Mouse (Mus musculus) kidney, adult 8-10 months (tissue): ENCODE data around the gene Lrig2.
A peak's percentile ranks its signal among the peaks of the same experiment; 100 is the strongest.

Experiments
- DNase-seq, 2 experiments: peaks; one replicate each; pipeline ENCODE4 v3.0.0; 2022

Gene Lrig2

GRCm38 (mm10) chr3:104501648-104502047 lies 10.1 kb downstream of the Lrig2 start:
- DNase-seq, result no peak

- DNase-seq, result peak; percentile 39 to 69
Observed at GRCm38 (mm10) chr3:104500881-104501280, 10.8 kb downstream of the Lrig2 start.

- DNase-seq, result no peak
Observed at GRCm38 (mm10) chr3:104496176-104496575, 15.5 kb downstream of the Lrig2 start.

GRCm38 (mm10) chr3:104480946-104481719 lies 30.6 kb downstream of the Lrig2 start:
- no peak for DNase-seq

GRCm38 (mm10) chr3:104478056-104478455 lies 33.7 kb downstream of the Lrig2 start:
- DNase-seq, result peak; percentile 7 to 16

DNA sequence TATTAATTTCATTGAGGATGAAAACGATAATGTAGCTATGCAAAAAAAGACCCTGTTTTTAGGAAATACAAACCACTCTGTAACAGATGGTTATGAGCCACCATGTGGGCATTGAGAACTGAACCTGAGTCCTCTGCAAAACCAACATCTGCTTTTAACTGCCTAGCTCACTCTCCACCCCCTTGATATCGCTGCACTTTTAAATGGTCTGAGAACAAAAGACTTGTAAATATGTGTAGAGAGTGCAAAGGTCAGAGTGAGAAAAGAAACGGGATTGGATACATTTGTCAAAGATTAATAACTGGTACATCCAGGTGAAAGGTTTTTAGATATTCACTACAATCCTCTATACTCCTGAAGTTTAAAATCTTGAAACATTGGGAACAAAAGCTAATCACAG lies 42.3 kb downstream of the Lrig2 start:
- no peak for DNase-seq

GRCm38 (mm10) chr3:104461226-104461625 lies 50.5 kb downstream of the Lrig2 start:
- DNase-seq, result no peak

DNA sequence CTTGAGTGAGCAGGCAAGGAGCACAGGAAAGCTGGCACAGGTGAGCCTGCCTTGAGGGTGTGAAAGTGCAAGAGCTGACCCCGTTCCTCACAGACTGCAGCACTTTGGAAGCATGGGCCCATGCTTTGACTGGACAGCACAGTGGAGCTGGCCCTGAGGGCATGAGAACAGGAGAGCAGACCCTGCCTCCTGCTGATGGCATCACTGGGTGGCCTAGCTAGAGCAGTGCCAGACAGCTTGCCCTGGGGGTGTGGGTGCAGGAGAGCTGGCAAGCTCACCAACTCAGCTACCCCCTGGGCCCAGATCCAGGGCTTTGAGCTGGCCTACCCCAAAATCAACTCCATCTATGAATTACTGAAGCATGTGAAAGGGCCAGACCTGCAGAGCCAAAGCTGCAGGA lies 53.1 kb downstream of the Lrig2 start:
- DNase-seq, result no peak

- no peak for DNase-seq
Observed at GRCm38 (mm10) chr3:104455506-104456275, 56.0 kb downstream of the Lrig2 start.

- DNase-seq, result no peak
Observed at GRCm38 (mm10) chr3:104447240-104447639, 64.5 kb downstream of the Lrig2 start.

GRCm38 (mm10) chr3:104446689-104447088 lies 65.0 kb downstream of the Lrig2 start:
- DNase-seq, result no peak

- DNase-seq, result no peak
Observed at GRCm38 (mm10) chr3:104445576-104445975, 66.1 kb downstream of the Lrig2 start.

- no peak for DNase-seq
Observed at GRCm38 (mm10) chr3:104444946-104445460, 66.7 kb downstream of the Lrig2 start.

GRCm38 (mm10) chr3:104444082-104444481 lies 67.6 kb downstream of the Lrig2 start:
- no peak for DNase-seq

DNA sequence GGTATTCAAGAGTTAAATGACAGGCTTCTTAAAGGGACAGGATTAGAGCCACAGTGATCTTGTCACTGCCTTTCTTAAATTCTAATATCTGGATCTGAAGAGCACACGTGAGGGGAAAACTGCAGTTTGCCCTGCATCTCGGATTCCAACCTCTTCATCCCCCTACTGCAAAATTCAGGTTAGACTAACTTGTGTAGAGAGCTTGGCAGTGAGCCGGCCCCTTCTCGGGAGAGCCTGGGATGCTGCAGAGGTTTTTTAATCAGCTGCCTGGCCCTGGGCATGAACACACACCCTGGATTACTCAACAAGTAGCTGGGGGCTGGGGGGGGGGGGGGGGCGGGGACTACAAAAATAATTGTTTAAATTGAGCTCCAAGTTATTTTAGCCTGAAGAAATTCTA lies 69.4 kb downstream of the Lrig2 start:
- no peak for DNase-seq

- peak; percentile 93 to 96 for DNase-seq
Observed at GRCm38 (mm10) chr3:104441870-104442283, 69.8 kb downstream of the Lrig2 start.

DNA sequence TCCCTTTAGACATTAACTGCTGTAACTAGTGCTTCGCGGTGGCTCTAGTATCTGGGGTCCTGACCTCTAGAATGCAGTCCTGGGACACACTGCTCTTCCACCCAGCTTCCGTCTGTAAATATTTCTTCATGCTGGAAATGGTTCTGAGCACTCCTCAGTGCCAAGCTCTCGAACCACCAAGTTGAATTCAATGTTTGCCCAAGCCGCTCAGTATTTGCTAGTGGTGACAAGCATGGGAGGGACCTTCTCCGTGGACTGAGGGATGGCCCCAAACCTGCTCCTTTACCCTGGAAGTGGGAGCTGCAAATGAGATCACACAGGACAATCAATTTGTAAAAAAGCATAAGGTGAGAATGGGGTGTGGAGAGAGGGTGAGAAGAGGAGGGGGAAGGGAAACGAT lies 70.3 kb downstream of the Lrig2 start:
- DNase-seq, result no peak

- DNase-seq, result no peak
Observed at GRCm38 (mm10) chr3:104438777-104439176, 72.9 kb downstream of the Lrig2 start.

DNA sequence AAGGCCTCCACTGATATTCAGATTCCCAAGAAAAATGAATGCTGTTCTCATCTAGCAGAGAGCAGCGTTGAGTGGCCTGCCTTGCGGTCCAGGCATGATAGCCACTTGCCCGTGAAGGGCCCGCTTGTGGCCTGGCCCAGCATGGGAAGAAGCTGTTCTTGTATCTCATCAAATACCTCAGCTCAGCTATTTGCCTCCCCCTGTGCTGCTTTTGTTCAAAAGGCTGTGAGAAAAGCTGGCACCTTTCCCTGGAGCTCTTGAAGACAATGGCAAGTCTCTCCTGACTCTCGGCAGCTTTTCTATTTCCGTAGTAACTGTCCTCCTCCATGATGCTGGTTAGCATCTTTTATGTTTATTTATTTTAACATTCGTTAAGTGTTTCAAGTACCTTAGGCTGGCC lies 74.1 kb downstream of the Lrig2 start:
- DNase-seq, result no peak

DNA sequence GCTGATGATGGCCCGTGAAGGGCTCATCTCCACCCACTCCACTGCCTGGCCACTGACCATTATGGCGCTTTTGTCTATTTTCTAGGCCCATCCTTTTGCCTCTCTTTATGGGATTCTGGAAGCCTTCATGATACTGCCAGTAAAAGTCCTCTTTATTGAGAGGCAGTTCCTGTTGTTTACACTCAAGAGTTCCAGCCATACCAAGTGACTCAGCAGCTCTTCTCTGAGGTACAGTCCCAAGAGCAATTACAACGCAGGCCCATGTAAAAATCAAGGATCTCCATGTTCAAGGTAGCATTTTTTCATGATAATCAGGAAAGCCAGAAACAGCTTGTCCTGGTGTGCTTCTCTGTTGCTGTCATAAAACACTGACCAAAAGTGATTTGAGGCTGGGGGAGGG lies 75.8 kb downstream of the Lrig2 start:
- DNase-seq, result no peak

DNA sequence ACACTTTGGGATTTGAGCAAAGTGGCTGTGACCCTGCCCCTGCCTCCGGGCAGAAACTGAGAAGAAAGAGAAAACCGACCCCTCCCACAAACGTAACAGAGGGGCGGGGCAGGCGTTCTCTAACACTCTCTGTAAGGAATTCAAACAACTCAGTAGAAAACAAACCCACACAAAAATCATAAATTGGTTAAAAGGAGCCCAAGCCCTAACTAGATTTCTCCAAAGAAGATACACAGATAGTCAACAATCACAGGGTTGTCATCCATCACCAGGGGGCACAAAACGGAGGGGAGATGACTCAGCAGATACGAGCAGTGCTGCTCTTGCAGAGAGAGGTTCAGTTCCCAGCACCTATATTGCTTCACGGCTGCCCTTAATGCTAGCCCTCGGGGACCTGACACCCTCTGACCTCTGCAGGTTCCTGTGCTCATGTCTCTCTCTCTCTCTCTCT lies 77.4 kb downstream of the Lrig2 start:
- no peak for DNase-seq

DNA sequence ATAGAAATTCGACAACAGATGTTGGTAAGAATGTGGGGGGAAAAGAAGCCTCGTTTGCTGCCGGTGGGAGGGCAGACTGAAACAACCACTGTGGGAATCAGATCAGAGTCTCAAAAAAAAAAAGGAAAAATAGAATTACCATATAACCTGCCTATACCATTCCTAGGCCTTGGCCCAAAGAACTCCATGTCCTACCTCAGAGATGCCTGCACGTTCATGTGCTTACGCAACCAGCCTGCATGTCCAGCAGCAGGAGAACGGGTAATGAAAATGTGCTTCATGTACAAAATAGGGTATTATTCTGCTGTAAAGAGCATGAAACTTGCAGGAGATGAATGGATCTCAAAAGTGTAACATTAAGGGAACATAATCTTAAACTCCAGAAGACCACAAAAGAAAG lies 79.1 kb downstream of the Lrig2 start:
- DNase-seq, result no peak

- DNase-seq, result peak; percentile 25 to 28
Observed at GRCm38 (mm10) chr3:104431848-104432159, 79.9 kb downstream of the Lrig2 start.
